Mouse (Mus musculus): ENCODE results near the gene Ric3.

Ric3 gene

GRCm38 (mm10) chr7:109045876-109046275 is 37.3 kb downstream of the Ric3 start:
- DNase-seq (ENCODE audit: low read depth) = no peak

GRCm38 (mm10) chr7:109039445-109039844 is 43.7 kb downstream of the Ric3 start:
- DNase-seq (ENCODE audit: low read depth) = no peak

- DNase-seq (ENCODE audit: low read depth) = no peak
Observed at GRCm38 (mm10) chr7:109038987-109039386, 44.1 kb downstream of the Ric3 start.

GRCm38 (mm10) chr7:109038121-109038735 is 44.9 kb downstream of the Ric3 start:
- DNase-seq (ENCODE audit: low read depth) = no peak

GRCm38 (mm10) chr7:109032054-109032453 is 51.1 kb downstream of the Ric3 start:
- DNase-seq (ENCODE audit: low read depth) = no peak

GRCm38 (mm10) chr7:109031331-109031730 is 51.8 kb downstream of the Ric3 start:
- no peak for DNase-seq (ENCODE audit: low read depth)

GRCm38 (mm10) chr7:109029961-109030465 is 53.1 kb downstream of the Ric3 start:
- DNase-seq (ENCODE audit: low read depth) = no peak

- peak; percentile 31 for DNase-seq (ENCODE audit: low read depth)
Observed at GRCm38 (mm10) chr7:109028204-109028603, 54.9 kb downstream of the Ric3 start.

GRCm38 (mm10) chr7:109027721-109028120 is 55.4 kb downstream of the Ric3 start:
- no peak for DNase-seq (ENCODE audit: low read depth)

- no peak for DNase-seq (ENCODE audit: low read depth)
Observed at GRCm38 (mm10) chr7:109026976-109027375, 56.2 kb downstream of the Ric3 start.

GRCm38 (mm10) chr7:109025743-109026142 is 57.4 kb downstream of the Ric3 start:
- no peak for DNase-seq (ENCODE audit: low read depth)

GRCm38 (mm10) chr7:109021428-109021827 is 61.7 kb downstream of the Ric3 start:
- DNase-seq (ENCODE audit: low read depth) = peak; percentile 20

- DNase-seq (ENCODE audit: low read depth) = no peak
Observed at GRCm38 (mm10) chr7:109019243-109019642, 63.9 kb downstream of the Ric3 start.

GRCm38 (mm10) chr7:109016378-109016923 is 66.7 kb downstream of the Ric3 start:
- no peak for DNase-seq (ENCODE audit: low read depth)

- DNase-seq (ENCODE audit: low read depth) = no peak
Observed at GRCm38 (mm10) chr7:109014851-109015250, 68.3 kb downstream of the Ric3 start.

GRCm38 (mm10) chr7:109012998-109013625 is 70.0 kb downstream of the Ric3 start:
- peak; percentile 7 for DNase-seq (ENCODE audit: low read depth)

GRCm38 (mm10) chr7:109012575-109012974 is 70.6 kb downstream of the Ric3 start:
- DNase-seq (ENCODE audit: low read depth) = no peak

- no peak for DNase-seq (ENCODE audit: low read depth)
Observed at GRCm38 (mm10) chr7:109011596-109012180, 71.4 kb downstream of the Ric3 start.

- no peak for DNase-seq (ENCODE audit: low read depth)
Observed at GRCm38 (mm10) chr7:109010720-109011595, 72.2 kb downstream of the Ric3 start.

GRCm38 (mm10) chr7:109009260-109009659 is 73.9 kb downstream of the Ric3 start:
- DNase-seq (ENCODE audit: low read depth) = no peak

GRCm38 (mm10) chr7:109003653-109004052 is 79.5 kb downstream of the Ric3 start:
- no peak for DNase-seq (ENCODE audit: low read depth)

GRCm38 (mm10) chr7:109001971-109002370 is 81.2 kb downstream of the Ric3 start:
- DNase-seq (ENCODE audit: low read depth) = no peak

All from fibroblast of lung, adult 2 months (primary cell).